Mouse (Mus musculus) induced T-regulatory cell, adult 2 months (primary cell): ENCODE measurements around the gene Srebf1.

Experiments
- DNase-seq: peaks from one replicate; pipeline ENCODE4 v3.0.0-alpha.2; 2012; ENCODE audit warnings: low read depth

Gene Srebf1

DNA sequence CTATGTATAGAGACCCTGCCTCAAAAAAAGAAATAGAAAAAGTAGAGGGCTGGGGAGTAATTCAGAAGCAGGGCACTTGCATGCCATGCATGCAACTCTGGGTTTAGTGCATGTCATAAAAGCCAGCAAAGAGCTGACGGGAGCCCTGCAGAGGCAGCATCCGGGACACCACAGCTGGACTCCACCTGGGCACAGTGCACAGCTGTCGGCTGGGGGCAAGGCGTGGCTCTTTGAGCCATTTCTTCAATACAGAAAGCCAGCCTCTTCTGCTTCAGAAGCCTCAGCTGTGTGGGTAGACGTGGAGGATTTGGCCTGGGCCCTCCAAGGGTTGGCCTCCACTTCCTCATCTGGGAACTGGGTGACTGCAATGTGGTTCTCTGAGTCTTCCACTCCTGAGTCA lies 13.0 kb upstream of the Srebf1 start:
- DNase-seq: no peak

GRCm38 (mm10) chr11:60233235-60233634 lies 10.9 kb upstream of the Srebf1 start:
- DNase-seq: no peak

- peak; percentile 49 for DNase-seq
These were observed 10.2 kb upstream of the Srebf1 start for GRCm38 (mm10) chr11:60232441-60233058.

DNA sequence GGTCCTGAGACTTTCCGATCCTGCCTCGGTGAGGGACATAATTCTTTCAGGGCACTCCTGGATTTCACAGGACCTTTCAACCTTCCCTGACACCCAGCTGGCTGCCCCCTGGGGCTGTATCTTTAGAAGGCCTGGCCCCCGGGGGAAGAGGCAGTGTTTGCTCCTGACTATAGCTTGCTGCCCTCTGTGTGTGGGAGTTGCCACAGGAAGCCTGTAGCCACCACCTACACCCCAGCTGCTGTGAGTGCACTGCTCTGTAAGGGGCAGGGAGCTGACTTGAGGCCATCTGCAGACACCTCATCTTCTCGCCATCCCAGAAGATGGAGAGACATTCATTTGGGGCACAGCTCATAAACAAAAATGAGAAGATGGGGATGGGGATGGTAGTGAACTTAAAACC lies 9.6 kb upstream of the Srebf1 start:
- DNase-seq: no peak

GRCm38 (mm10) chr11:60231326-60231725 lies 8.9 kb upstream of the Srebf1 start:
- DNase-seq: no peak

- DNase-seq: peak; percentile 32
These were observed 8.1 kb upstream of the Srebf1 start for GRCm38 (mm10) chr11:60230512-60230911.

DNA sequence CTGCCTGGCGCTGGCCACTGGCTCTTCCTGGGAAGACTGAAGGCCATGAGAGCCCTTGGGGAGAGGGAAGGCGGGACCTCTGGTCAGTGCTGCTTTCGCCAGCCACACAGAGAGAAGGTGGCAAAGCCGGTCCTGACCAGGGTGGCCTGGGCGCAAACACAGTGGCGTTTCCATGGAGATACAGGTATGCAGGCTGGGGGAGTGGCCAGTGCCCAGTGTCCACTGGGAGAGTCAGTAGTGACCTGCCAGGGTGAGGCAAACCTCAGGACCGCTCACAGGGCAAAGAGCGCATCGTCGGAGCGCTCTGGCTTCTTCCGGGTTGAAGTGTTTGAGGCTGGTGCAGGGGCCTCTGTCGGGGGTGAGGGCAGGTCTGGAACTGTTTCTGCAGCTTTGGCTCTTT lies 7.4 kb upstream of the Srebf1 start:
- DNase-seq: no peak

DNA sequence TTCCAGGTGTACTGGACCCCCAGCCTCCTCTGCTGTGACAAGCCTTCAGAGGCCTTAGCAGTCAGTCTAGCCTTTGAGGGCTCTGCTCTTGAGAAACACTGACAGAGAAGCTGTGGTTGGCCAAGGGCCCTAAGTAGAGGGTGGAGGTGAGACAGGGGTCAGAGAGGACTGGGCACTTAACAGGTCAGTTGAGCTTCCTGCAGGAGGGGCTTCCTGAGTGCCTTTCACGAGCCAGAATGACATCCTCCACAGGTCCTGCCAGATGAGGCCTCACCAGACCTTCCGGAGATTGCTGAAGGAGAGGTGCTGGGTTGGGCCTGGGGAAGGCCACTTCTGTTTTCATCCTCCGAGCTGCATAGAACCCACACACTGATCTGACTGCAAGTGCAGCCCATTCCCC lies 6.1 kb upstream of the Srebf1 start:
- DNase-seq: no peak

DNA sequence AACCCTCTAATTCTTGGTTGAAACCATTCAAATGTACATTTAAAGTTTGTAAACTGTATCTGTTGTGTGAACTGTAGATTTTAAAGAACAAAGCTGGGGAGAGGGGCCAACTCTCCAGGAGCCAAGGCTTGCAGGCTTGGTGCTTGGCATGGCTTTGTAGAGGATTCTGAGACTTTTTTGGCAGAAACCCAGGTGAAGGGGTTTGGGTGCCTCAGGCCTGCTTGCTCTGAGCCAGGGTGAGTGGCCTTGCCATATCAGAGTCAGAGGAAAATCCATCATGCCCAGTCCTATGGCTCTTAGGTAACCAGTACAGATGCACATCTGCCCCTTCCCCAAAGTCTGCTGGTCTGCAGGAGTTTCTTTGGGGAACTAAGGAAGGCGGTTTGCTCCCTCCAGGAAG lies 3.5 kb upstream of the Srebf1 start:
- no peak for DNase-seq

DNA sequence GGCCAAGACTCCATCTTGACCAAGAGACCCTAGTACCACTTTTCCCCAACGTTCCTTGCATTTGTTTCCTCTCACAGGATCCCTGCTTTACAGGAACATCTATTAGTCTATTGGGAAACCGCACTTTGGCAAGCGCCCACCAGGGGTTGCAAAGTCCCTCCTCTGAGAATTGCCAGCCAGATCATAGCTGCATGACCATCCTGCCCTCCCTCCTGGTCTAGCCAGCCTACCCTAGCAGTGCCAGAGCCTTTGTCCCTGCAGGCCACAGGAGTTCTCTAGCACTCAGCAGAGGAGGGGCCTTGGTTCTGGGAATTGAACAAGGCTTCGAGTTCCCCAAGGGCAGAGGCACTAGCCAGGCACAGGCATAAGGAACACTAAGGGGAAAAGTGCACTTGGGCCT lies 2.3 kb upstream of the Srebf1 start:
- DNase-seq: peak; percentile 47

GRCm38 (mm10) chr11:60222085-60222468 lies 304 bp downstream of the Srebf1 start:
- DNase-seq: no peak

DNA sequence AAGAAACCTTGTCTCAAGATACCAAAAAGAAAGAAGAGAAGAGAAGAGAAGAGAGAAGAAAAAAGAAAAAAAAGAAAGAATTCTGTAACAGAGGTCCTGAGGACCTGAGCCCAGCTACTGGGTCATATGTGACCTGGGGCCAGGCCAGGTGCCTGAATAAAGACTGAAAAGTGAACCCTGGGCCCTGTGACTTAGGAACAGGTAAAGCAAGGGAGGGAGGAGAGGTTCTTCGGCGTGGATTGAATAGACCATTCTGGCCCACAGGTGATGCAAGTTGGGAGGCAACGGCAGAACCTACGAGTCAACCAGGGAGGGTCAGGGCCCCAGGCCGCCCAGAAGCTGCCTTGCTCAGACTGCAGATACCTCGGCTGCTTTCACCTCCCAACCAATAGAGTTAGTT lies 956 bp downstream of the Srebf1 start:
- no peak for DNase-seq

DNA sequence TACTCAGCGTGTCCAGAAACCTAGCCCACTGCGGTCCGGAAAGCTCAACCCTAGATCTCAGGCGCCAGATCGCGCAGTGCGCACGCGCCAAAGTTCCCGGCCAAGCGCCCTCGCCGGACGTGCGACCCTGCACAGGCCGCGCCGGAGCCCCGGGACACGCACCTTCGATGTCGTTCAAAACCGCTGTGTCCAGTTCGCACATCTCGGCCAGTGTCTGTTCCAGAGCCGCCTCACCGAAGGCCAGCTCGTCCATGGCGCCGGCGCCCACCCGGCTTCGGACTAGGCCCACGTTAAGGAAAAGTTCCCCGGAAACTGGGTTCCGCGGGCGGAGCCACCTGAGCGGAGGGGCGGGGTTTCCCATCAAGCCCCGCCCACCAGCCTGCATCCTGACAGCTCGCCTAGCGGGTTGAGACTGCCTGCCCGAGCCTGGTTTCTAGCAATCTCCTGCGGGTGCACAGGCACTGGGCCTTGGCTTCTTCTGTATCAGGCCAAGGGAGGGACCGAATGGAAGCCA lies 2.0 kb downstream of the Srebf1 start:
- peak; percentile 97 for DNase-seq

DNA sequence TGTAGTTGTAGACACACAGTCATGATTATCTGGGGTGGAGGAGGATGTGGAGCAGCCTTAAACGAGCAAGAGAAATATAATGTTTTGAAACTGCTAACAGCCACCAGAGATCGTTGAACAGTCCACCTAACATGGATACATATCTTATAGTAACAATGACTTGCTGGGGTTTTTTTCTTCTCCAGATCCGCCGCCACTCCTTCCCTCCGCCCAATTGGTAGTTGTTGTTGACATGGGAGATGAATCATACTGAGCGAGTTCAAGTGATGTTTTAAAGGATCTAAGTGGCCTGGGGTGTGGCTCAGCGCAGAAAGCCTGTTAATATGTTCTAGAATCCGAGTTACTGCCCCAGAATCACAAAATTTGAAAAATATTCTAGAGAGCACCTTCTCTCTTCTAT lies 2.8 kb downstream of the Srebf1 start:
- DNase-seq: peak; percentile 76

- DNase-seq: no peak
These were observed 4.9 kb downstream of the Srebf1 start for GRCm38 (mm10) chr11:60217467-60217866.

DNA sequence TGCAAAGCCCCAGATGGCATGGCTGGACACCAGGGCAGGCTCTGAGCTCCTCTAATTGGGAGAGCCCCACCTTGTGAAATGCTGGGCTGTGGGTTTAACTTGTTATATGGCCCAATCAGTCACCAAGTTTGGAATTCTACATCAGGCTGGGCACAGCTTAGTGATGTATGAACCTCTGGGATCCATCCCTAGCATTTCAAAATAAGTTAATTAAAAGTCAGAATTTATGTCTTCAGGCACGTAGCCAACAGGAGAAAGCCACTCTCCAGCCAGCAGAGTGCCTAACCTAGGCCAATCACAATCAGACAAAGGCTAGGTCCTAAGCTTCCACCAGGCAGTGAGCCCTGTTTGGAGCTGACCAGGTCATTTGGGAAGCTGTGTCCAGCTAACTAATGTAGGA lies 5.7 kb downstream of the Srebf1 start:
- DNase-seq: no peak

DNA sequence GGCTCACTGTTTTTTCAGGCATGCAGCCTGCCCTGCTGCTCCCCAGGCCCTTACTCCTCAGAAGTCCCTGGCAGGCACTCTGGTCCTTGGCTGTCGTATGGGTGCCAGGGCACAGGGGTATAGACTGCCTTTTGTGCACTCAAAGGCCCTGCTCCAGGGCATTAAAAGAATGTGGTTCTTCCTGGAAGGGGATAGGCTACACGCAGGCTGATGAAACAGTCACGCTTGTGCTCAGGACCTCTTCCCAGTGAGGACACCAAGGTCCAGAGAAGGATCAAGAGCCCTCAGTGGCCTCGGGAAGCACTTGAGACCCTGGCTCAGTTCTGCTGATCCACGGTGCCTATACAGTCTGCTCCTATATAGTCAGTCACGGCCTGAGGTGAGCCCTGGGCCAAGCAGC lies 9.1 kb downstream of the Srebf1 start:
- no peak for DNase-seq

DNA sequence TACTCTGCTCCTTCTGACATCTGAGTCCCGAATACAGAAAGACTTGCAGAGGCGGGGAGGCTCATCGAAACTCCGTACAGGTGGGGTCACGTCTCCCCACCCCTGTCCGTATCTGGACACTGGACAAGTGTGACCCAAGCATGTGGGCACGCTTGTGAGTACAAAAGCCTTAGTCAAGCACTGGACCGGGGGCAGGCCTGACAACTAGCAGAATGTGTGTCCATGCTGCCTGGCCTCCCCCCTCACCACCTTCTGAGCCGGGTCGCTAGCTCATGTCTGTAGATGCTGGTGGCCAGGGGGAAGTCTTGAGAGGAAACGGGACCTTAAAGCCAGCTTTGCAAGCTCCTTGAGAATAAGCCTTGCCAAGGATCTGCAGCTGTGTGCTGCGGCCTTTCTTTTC lies 10.6 kb downstream of the Srebf1 start:
- no peak for DNase-seq

- no peak for DNase-seq
These were observed 11.2 kb downstream of the Srebf1 start for GRCm38 (mm10) chr11:60211152-60211551.

- peak; percentile 97 for DNase-seq
These were observed 12.1 kb downstream of the Srebf1 start for GRCm38 (mm10) chr11:60210305-60210724.

- DNase-seq: no peak
These were observed 12.5 kb downstream of the Srebf1 start for GRCm38 (mm10) chr11:60209933-60210249.

GRCm38 (mm10) chr11:60209217-60209932 lies 13.0 kb downstream of the Srebf1 start:
- peak; percentile 35 for DNase-seq

DNA sequence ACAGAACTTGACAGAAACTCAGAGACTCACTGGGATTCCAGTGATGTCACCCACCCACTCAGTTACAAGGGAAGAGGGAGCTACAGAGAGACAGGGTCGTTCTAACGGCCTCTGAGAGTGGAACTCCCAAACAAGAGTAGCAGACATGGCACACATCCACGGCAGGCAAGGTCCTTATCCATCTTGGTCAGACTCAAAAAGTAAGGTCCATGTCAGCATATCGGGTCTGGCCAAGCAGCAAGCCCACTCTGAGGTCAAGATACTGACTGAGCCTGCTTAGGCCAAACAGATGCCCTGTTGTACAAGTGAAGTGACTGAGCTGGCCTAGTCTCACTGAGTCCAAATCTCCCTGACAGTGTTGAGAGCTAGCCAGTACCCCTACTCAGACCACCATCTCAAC lies 13.7 kb downstream of the Srebf1 start:
- DNase-seq: no peak

GRCm38 (mm10) chr11:60208201-60208600 lies 14.2 kb downstream of the Srebf1 start:
- no peak for DNase-seq
